Mouse (Mus musculus) c-Kit-positive CD71-negative TER-119-negative erythroid progenitor cells, embryonic 14.5 days (primary cell): Measurements from ENCODE around the gene Ttll9.

Source experiments
- DNase-seq: peaks from one replicate; pipeline ENCODE4 v3.0.0-alpha.2; 2013; ENCODE audit warnings: low read depth

Ttll9 gene

DNA sequence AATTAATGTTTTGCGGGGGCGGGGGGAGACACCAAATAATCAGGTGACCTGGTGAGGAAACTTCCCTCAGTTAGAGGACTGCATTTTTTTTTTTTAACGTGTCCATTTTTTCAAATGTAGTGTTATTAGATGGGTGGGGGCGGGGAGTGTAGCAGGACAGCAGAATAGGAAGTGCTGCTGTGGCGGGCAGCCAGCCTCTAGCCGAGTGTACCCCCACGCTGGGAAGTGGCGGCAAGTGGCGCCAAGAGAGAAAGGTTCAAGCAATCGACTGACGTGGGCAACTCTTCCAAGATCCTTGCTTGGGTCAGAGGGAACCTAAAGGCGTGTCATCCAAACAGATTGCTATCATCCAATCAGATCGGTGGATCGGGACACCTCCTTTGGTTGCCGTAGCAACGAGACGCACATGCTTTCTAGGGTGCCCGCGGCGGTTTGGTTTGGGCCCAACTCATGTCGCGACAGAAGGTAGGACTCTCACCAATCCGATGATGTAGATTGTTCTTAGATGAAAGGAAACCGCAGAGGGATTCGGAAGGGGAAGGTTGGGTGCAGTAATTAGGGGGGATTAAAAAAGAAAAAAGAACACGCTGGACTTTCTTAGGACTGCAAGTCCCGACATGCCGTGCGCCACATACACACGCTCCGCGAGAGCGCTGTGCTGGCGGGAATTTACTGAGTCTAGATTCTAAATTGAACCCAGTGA, at the start of gene Ttll9:
Gene Ttll9, plus strand, starts transcription at position 395 of the 703 bp plus-strand sequence.
- peak; percentile 64 for DNase-seq

DNA sequence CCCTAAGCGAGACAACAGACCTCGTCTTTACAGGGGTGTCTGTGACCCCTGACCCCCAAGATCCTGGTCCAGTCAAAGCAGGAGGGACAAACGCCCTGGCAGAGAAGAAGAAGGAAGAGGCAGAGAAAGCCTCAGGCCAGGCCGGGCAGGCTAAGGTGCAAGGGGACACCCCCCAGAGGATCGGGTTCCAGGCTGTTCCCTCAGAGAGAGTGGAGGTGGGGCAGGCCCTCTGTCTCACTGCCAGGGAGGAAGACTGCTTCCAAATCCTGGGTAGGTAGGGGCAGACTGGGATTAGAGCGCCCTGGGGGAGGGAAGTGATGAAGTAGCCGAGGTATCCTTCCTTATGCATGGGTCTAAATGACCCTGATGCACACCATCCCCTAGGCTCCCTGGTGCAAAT, 48.8 kb upstream of the Ttll9 start:
- DNase-seq = no peak

DNA sequence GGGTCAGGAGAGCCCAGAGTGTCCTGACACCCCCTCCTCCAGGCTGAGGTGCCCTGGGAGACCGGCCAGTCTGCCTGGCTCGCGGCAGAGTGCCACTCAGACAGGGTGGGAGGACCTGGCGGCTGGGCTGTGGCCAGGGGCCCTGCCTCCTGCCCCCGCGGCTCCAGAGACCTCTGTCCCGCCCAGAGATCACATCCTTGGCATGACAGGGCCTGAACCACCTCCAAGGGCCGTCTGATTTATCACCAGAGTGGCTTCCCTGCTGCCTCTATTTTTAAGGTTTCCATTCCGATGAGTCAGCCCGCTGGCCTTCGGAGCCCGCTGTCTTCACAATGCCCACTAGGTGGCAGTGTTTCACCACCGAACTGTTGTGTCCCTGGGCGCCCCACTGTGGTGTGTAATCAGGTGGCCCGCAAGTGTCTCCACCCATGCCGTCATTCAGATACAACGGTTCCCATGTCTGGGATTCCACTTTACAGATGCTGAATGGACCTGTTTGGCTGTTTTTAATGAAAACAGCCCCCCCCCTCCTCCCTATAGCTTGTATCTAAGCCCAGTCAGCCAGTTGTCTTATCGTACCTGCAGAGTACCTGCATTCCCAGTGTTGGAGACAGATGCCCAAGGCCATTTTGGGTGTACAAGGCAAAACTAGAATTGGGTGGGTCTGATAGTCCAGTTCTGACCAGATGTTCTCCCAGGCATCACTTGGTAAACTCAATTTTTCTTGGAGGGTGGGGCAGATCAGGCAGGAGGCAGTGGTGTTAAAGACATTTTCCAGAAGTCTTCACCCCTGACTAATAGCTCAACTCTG, 47.8 kb upstream of the Ttll9 start:
- peak; percentile 94 for DNase-seq

DNA sequence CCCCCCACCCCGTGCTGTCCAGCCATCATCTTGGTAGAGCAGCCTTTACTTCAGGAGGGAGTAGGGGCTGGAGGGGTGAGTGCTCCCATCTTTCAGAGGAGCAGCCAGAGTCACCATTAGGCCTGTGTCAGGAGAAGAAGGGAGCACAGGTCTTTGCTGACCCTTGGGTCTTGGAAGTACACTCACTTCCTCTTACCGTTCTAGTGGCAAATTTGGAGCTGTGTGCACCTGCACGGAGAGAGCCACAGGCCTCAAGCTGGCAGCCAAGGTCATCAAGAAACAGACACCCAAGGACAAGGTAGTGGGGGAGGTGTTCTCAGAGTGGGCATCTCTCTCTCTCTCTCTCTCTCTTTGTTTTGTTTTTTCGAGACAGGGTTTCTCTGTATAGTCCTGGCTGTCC, 46.8 kb upstream of the Ttll9 start:
- DNase-seq = no peak

DNA sequence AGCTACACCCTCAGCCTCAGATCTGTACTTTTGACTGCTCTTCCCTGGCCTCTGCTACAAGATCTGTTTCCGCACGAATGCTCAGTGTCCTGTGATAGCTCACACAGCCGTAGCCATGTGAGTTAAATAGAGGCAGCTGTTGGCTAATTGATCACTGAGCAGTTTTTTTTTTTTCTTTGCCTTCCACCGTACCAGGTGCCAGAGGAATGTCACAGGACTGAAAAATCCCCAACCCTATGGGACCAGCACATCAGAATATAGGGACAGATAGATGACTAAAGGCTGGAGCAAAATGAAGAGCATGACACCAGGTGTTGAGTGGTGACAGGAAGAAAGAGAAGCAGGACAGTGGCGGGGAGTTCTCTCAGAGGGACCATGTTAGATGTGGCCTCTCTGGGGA, 46.2 kb upstream of the Ttll9 start:
- no peak for DNase-seq

DNA sequence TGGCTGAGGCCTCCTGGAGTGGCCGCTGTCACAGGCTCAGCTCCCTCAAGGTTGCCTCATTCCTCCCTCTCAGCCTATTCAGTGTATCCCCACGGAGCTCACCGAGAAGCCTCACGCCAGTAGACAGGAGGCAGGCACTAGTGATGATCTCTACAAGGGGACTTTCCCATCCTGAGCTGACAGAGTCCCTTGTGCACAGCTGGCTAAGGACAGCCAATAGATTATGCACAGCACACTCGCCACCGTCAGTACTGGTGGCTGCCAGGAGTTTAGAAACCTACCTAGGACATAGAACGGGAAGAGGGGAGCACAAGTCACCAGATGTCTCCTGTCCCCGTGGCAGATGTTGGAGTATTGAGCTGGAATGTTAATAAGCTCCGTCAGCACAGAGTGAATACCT, 44.6 kb upstream of the Ttll9 start:
- DNase-seq = no peak

DNA sequence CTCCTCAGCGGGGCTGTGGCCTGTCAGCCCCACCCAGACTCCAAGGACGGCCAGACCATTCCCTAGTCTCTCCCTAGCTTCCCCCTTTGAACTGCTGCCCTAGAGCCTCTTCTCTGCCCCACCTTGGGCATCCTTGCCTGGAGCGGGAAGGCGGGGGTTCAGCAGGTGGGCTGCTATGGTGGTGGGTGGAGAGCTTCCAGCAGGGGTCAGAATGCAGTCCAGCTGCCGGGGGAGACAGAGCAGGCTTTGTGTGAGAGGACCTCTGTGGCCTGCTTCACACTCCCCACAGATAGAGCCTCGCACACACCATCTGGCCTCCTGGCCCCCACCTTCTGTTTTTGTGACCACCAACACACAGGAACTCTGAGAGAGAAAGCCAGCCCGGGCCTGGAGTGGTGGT, 39.9 kb upstream of the Ttll9 start:
- DNase-seq = no peak

DNA sequence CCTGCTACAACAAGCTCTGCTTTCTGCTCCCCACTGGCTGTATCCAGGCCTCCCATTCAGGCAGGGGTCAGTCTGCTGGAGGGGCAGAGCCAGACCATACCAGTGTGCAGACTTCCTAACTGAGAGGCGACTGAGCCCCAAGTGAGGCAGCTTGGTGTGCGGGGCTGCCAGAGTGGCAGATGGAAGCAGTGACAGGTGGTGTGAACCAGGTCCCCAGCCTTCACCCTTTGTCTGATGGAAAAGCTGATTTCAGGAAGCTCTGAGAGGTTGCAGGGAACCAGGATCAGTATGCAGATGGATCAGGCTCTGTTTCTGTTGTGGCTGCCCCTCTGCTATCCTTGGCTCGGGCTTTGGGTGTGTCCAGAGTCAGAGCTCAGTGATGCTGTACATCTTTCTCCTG, 38.7 kb upstream of the Ttll9 start:
- DNase-seq = no peak

DNA sequence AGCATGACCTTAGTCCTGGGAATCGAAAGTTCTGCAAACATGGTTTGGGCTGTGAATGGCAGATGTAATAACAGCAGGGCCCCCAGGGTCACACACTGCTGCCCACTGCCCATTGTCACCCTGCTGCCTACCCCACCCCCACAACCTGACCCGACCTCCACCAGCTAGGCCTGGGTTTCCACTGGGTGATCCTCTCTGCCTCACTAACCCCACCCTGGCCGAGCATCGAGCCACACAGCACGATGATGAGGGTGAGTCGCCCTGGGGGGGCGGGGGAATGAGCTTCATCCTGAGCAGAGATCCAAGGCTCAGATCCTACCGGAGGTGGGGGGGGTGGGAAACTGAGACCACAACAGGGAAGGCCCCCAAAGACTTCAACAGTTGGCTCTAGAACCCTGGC, 38.2 kb upstream of the Ttll9 start:
- no peak for DNase-seq

DNA sequence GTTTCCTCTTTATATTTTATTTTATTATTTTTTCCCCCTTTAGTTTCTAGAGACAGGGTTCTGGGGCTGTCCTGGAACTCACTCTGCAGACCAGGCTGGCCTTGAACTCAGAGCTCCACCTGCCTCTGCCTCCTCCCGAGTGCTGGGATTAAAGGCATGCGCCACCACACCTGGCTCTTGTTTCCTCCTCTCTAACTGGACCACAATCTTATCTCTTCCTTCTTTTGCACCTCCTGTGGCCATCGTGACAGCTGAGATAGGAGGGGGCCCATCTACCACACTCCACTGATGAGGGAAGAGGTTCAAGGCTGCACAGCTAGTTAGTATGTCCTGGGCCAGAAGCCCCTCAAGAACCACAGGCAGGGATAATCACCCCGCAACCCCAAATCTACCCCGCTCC, 37.7 kb upstream of the Ttll9 start:
- no peak for DNase-seq

DNA sequence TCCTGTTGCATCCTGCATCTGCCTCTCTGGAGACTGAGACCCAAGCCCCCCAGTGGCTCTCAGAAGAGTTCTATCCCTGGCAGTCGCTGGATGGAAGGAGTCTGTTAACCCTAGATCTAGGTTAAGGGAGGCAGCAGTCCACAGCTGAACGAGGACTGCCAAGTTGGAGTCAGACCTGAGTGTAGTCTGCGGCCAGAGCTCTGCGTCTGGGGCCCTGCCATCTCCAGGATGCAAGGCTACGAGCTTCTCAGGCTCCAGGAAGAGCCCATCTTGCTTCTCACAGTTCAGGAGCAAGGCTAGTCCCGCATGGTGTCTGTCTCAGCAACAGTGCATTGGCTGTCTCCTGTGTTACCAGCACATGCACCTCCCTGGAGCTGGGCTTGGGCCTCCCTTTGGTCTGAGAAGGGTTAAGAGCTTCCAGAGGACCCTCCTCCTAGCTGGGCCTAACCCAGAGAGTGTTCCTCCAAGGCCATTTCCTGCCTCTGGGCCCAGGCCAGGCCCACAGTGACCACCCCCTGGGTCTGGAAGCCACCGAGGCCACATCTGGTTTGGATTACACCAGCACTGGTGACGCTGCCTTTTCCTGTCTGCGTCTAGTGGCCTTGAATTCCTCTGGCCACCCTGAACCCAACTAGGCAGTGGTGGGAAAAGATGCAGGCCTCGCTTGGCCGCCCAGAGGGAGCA, 37.0 kb upstream of the Ttll9 start:
- DNase-seq = no peak

DNA sequence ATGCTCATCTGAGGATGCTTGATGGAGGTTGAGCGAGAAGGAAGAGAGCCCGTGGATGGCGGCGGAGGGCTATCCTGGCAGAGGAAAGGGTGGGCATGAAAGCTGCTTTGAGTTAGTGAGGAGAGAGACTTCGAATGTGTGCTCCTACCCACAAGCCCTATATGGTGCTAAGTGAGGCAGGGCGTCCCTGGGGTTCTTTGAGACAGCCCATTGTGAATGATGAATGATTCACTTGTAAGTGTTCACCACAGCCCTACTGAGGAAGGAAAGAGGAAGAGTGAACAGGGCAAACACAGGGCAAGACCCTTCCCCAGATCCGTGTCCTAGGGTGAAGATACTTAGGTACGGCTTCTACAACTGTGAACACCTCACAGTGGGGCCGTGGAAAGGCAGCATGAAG, 35.4 kb upstream of the Ttll9 start:
- no peak for DNase-seq

DNA sequence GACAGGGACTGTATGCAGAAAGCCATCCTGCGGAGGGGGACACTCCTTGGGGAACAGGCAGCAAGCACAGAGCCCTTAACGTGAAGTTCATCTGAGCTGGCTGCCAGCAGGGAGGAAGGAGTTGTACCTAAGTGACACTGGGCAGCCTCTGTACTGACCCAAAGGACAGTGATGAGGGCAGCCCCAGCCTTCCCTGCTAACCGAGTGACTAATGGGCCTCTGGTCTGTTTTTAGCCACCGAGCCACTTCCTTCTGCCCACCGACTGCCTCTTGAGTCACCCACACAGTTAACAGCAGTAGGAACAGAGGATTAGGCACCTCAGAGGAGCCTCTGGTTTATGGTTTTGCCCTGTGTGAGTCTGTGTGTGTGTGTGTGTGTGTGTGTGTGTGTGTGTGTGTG, 34.9 kb upstream of the Ttll9 start:
- DNase-seq = no peak

DNA sequence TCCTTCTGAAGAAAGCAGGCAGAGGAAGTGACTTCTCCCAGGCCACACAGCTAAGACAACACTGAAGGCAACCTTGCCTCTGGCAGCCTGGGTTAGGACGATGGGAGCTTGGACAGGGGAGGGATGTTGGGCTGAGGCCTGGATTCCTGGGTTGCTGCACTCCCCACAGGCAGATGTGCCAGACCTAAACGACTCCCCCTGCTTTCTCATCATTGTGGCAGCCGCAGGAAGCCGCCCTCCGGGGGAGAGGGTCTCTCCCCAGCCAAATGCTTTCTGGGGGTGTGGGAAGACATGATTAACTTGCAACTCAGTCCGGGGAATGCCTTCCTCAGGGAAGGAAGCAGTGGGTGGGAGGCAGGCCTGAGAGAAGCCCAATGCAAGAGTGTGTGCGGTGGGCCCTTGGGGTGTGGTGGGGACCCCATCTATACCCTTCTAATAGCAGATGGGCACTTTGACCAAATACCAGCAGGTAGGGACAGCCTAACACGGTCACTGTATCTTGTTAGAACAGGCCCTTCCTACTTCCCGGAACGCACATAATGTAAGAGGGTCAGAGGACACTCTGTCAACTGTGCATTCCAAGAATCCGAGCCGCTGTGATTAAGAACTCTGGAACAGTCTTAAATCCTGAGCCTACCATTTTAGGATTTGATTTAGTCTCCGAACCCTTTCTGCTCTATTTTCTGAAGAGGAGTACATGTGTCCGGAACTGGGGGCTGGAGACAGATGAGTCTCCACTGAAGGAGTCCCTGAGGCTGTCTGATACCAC, 33.9 kb upstream of the Ttll9 start:
- no peak for DNase-seq

DNA sequence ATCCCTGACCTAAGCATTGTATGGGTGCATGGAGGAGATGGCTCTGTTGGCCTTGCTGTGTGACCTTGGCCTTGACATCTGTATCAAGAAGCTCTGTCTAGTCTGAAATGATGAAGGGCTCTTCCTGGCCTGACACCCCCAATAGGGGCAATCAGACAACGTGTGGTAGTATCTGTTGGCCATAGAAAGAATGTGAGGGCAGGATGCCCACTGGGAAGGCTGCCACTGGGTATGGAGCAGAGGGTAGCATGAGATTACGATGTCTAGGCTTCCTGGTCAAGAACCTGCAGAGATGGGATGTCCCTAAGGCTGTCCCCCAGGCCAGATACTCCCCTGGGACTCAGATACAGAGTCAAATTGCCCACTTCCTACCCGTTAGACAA, 33.3 kb upstream of the Ttll9 start:
- no peak for DNase-seq

DNA sequence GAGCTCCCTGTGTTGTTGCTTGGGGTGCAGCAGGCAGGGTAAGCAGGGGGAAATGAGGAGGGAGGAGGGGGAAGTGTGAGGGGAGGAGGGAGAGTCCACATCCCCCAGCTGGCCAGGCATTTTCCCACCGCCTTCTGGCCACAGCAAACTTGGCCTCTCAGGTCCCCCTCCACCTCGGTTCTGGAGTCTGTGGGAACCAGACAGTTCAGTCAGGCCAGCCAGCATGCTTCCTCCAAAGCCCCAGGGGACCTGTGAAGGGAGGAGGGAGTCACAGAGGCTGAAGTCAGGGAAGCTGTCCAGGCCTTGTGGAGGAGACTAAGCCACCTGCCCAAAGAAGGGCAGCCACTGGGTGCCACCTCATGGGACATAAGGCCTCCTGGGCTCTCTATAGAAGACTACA, 32.0 kb upstream of the Ttll9 start:
- no peak for DNase-seq

DNA sequence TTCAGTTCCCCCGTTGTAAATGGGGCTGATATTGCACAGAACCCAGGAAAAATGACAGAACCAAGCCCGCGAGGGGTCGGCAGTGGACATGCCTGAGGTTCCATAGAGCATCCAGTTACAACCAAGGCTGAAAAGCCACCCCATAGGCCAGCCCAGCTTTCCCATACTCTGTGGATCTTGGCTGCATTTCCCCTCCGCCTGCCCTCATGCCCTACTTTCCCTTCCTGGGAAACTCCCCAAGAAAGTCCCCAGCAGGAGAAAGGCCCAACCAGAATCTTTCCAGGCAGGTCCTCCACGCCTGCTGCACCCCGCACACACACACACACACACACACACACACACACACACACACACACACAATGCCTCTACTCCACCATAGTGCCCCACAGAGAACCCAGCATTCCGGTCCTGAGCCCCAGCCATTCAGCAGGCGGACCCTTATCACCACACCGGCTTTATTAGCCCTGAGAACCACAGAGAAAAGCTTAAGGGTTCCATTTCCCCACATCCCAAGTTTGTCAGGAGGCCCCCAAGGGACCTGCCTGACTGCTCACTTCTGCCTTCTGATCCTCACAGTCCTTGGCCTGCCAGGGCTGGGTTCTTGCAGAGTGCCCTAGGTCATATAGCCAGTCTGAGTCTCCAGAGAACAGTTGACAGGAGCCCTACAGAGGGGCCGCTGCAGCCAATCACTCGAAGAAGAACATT, 30.7 kb upstream of the Ttll9 start:
- DNase-seq = no peak

DNA sequence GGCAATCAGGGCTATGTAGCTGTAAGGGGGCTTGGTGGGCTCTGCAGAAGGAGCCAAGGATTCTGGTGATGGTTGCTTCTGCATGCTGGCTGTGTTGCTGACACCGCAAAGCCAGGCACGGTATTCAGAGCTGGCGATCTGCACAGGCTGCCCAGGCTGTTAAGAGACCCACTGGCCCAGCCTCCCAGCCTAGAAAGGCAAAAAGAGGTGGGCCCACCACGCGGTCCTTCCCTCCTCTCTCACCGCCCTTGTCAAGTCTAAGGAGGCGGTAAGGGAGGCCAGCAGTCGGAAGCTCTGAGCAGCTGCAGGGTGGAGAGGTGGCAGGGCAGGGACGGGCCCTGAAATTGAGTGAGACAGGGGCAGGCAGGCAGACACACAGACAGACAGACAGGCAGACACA, 29.2 kb upstream of the Ttll9 start, which contains the start of gene Foxs1:
Gene Foxs1, minus strand, starts transcription at position 161 of the 400 bp plus-strand sequence.
- DNase-seq = no peak

DNA sequence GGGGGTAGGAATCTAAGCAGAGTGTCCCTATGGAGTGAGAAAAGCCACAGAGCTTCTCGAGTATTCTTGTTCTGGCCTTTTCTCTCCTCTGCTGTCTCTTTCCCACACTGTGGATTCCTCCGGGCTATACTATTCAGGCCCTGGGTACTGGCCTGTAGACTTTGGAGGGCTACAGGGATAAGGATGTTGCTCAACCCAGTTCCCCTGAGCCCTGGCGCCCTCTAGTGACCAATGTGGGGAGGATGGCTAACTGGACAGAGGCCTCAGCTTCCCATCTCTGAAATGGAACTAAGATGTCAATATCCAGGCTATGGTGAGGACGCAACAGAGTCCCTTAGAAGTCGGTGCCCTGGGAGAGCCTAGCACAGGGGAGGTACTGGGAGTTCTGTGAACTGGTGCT, 28.7 kb upstream of the Ttll9 start:
- peak; percentile 70 for DNase-seq

DNA sequence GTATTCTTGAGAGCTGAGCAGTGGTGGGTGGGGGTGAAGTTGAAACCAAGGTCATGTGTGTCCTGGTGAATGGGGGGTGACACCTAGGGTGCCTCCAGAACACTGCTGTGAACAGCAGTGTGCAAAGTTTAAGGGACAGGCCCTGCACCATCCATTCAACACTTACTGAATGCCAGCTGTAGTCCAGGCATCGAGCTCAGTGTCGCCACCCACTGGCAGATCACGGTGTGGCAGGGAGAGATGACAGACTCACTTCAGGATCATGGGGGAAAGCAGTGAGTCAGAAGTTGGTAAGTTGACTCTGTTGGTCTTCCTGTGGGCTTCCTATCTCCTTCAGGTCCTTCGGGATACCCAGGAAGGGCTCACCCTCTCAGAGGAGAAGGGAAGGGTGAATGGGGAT, 22.4 kb upstream of the Ttll9 start:
- peak; percentile 70 for DNase-seq

DNA sequence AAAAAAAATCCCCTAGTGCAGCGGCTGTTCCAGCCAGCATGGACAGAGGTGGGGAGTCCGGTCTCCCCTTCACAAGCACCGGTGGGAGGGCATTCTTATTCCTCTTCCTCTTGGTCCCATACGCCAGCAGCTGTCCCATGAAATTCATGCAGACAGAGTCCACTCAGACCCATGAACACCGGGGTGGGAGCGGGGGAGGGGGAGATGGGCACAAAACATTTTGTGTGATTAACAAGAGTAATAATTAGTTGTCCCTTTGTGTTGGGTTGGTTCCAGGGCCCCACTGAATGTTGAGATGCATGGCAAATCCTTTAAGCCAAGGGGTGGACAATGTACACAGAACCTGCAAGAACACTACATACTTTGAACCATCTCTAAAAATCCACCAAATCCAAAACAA, 21.2 kb upstream of the Ttll9 start:
- no peak for DNase-seq

DNA sequence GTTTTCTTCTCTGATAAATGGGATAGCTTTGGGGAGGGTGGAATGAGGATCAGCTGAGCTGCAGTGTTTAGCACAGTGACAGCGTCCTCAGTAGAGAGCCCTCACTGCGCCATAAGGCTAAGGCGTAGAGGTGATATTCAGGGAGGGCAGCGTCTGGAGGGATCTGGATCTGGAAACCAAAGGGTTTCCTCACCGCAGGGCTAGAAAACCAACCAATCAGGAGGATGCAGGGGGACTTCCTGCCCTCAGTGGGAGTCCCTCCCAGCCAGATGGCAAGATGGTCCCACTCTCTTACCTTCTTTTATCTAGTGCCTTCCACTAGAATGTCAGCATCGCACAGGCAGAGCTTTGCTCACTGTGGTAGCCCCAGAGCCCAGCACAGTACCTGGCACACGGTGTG, 20.5 kb upstream of the Ttll9 start:
- DNase-seq = no peak
